Mouse (Mus musculus) midbrain, embryonic 13.5 days (tissue): ENCODE measurements around the gene Gm21698. TPM values are rescaled to one million over a fixed set of nuclear protein-coding genes. Genes with fewer than 3 reads are reported as not detected.

Experiments
- polyA plus RNA-seq: library from polyadenylated mRNA; unstranded; fragments of >200 nt; fragmentation: Nextera tagmentation; extraction: Ambion mirVana; gene quantifications from 2 replicates; pipeline ENCODE4 v1.2.1, GENCODE M21; 2015

Gm21698 gene
- polyA plus RNA-seq, 1 experiment from 2014 or later = 0.24 TPM

Other genes starting within 250 kb of the Gm21698 start
- gene Actr3b, start 228.7 kb downstream of the Gm21698 start, polyA plus RNA-seq = 13.6 and 15.2 TPM in 2 replicates
- not detected in 2 replicates for gene Gm21663, start 46.3 kb downstream of the Gm21698 start, polyA plus RNA-seq
- gene Gm21671, start 34.2 kb downstream of the Gm21698 start, polyA plus RNA-seq = 0.07 TPM in 1 of 2 replicates, not detected in the other
- gene Gm21680, start 16.0 kb downstream of the Gm21698 start, polyA plus RNA-seq = 0.08 and 0.09 TPM in 2 replicates
- 0.24 TPM in 1 of 2 replicates, not detected in the other for gene Gm1979, start 16.1 kb upstream of the Gm21698 start, polyA plus RNA-seq
- not detected in 2 replicates for gene Gm5862, start 34.3 kb upstream of the Gm21698 start, polyA plus RNA-seq
- gene Speer4a, start 50.9 kb upstream of the Gm21698 start, polyA plus RNA-seq = 0.12 and 0.16 TPM in 2 replicates
- 0.06 TPM in 1 of 2 replicates, not detected in the other for gene Gm7347, start 69.9 kb upstream of the Gm21698 start, polyA plus RNA-seq
- not detected in 2 replicates for gene Gm10471, start 100.6 kb upstream of the Gm21698 start, polyA plus RNA-seq
- gene 5031410I06Rik, start 116.7 kb upstream of the Gm21698 start, polyA plus RNA-seq = not detected in 2 replicates
- 0.16 TPM in 1 of 2 replicates, not detected in the other for gene Gm10220, start 132.8 kb upstream of the Gm21698 start, polyA plus RNA-seq